Mouse (Mus musculus): ENCODE results near the gene Olfr402.
"Not testable (repeated sequence)": the region's sequence is repeated elsewhere in the genome, so short reads cannot be mapped to it uniquely, and the experiment has no call there.

Olfr402 gene

GRCm38 (mm10) chr11:74153229-74153628 lies at the start of gene Olfr402:
Gene Olfr402 (plus strand): TSS chr11:74153529.
- DNase-seq (ENCODE audit: low spot score): no peak

- DNase-seq (ENCODE audit: low spot score): no peak
Measured at GRCm38 (mm10) chr11:74105066-74105465, 48.3 kb upstream of the Olfr402 start.

GRCm38 (mm10) chr11:74113412-74113811 lies 39.9 kb upstream of the Olfr402 start, which contains the start of gene Olfr401:
Gene Olfr401 (plus strand): TSS chr11:74113712.
- no peak for DNase-seq (ENCODE audit: low spot score)

GRCm38 (mm10) chr11:74140001-74140400 lies 13.3 kb upstream of the Olfr402 start:
- DNase-seq (ENCODE audit: low spot score): not testable (repeated sequence)

- no peak for DNase-seq (ENCODE audit: low spot score)
Measured at GRCm38 (mm10) chr11:74145866-74146265, 7.5 kb upstream of the Olfr402 start.

- DNase-seq (ENCODE audit: low spot score): no peak
Measured at GRCm38 (mm10) chr11:74168771-74169170, 15.4 kb downstream of the Olfr402 start.

GRCm38 (mm10) chr11:74183168-74183567 lies 29.8 kb downstream of the Olfr402 start:
- no peak for DNase-seq (ENCODE audit: low spot score)

- DNase-seq (ENCODE audit: low spot score): no peak
Measured at GRCm38 (mm10) chr11:74183745-74184144, 30.4 kb downstream of the Olfr402 start.

- DNase-seq (ENCODE audit: low spot score): no peak
Measured at GRCm38 (mm10) chr11:74185949-74186348, 32.6 kb downstream of the Olfr402 start, which contains the start of gene Olfr403. Gene Olfr403 (plus strand): TSS chr11:74186249.

Measured in testis, postnatal 14 days (tissue).